Mouse (Mus musculus) stomach, postnatal 0 days (tissue): ENCODE measurements around the gene Arhgap30. TPM values are rescaled to one million over a fixed set of nuclear protein-coding genes. Genes with fewer than 3 reads are reported as not detected.

Source experiments
- ATAC-seq: fragments of 200-750 bp; cut with Nextera tagmentation; 2 replicates; pipeline ENCODE4 v1.8.0; 2017; ENCODE audit not compliant: low FRiP score, low TSS enrichment
- DNase-seq: peaks from one replicate; pipeline ENCODE4 v3.0.0-alpha.2; 2016; ENCODE audit warnings: low spot score
- H3K27ac ChIP-seq: fragments of 300-500 bp; sonication (generic); replicated peaks from 2 replicates; pipeline ENCODE4 v1.5.1; 2014; ENCODE audit warnings: mild to moderate bottlenecking, control low read depth
- H3K27me3 ChIP-seq: fragments of 300-500 bp; sonication (generic); 2 replicates; pipeline ENCODE4 v1.6.1; 2014; ENCODE audit warnings: low read length; ENCODE audit not compliant: control insufficient read depth, insufficient read depth
- H3K36me3 ChIP-seq: fragments of 300-500 bp; sonication (generic); 2 replicates; pipeline ENCODE4 v1.6.1; 2014; ENCODE audit warnings: low read length, mixed read lengths; ENCODE audit not compliant: control insufficient read depth, insufficient read depth
- H3K4me1 ChIP-seq: fragments of 300-500 bp; sonication (generic); replicated peaks from 2 replicates; pipeline ENCODE4 v1.6.1; 2014; ENCODE audit warnings: antibody characterized with exemption; ENCODE audit not compliant: control insufficient read depth, insufficient read depth
- H3K4me2 ChIP-seq: fragments of 300-500 bp; sonication (generic); replicated peaks from 2 replicates; pipeline ENCODE4 v1.6.1; 2014; ENCODE audit warnings: low read depth, mild to moderate bottlenecking, control low read depth, moderate library complexity
- H3K4me3 ChIP-seq: fragments of 300-500 bp; sonication (generic); 2 replicates; pipeline ENCODE4 v1.5.1; 2014; ENCODE audit warnings: low read depth, low read length, control low read depth
- H3K9ac ChIP-seq: fragments of 300-500 bp; sonication (generic); 2 replicates; pipeline ENCODE4 v1.6.1; 2014; ENCODE audit warnings: mild to moderate bottlenecking, low read length, control low read depth, mixed read lengths
- H3K9me3 ChIP-seq: fragments of 300-500 bp; sonication (generic); 2 replicates; pipeline ENCODE4 v1.6.1; 2016; ENCODE audit warnings: low read length; ENCODE audit not compliant: control insufficient read depth
- CTCF ChIP-seq: IDR thresholded peaks from 2 replicates; pipeline ENCODE4 v1.5.1; 2016; ENCODE audit warnings: antibody characterized with exemption, low read depth, mild to moderate bottlenecking, moderate library complexity
- EP300 ChIP-seq: optimal IDR thresholded peaks from 2 replicates; pipeline ENCODE3; 2016; ENCODE audit warnings: antibody characterized with exemption
- WGBS: fragments of 180-500 bp; shearing (Covaris S2); extraction: QIAGEN DNeasy Blood & Tissue Kit; methylation state at CpG from one replicate; pipeline ENCODE4 v1.1.7; 2014; 5-methylcytosine and 5-hydroxymethylcytosine counted together
- polyA plus RNA-seq: library from polyadenylated mRNA; unstranded; fragments of >200 nt; fragmentation: Nextera tagmentation; extraction: Ambion mirVana; gene quantifications from 2 replicates; pipeline ENCODE4 v1.2.1, GENCODE M21; 2015

Arhgap30 gene
- polyA plus RNA-seq, 1 experiment from 2014 or later, result 1.2 TPM

- Histone ChIP-seq H3K9ac (no peak overlapping the region), H3K36me3 (no peaks in the 10 kb centered on the region), H3K9me3 (no peaks in the 10 kb centered on the region), H3K27me3 (no peaks in the 10 kb centered on the region), H3K4me1 (peaks cover 3% of the 10 kb centered on the region), H3K4me2 (peak overlapping the region; percentile 47), H3K4me3 (peak overlapping the region; percentile 18; the same call in 1 of the 2 replicates), H3K27ac (peak overlapping the region; percentile 30; the same call in 1 of the 2 replicates)
- TF ChIP-seq CTCF, result peak; percentile 85
- TF ChIP-seq EP300, result no peak
- WGBS, result 14% methylated on average over 31 of the region's 31 CpGs
- ATAC-seq, result peak; percentile 19; the same call in 1 of the 2 replicates
- DNase-seq, result peak; percentile 73
Measured at GRCm38 (mm10) chr1:171379935-171380599, 8.7 kb upstream of the Arhgap30 start.

- WGBS, result 86% methylated on average over 11 of the region's 11 CpGs
- Histone ChIP-seq H3K9ac (no peak overlapping the region), H3K9me3 (no peaks in the 10 kb centered on the region), H3K4me1 (peaks cover 3% of the 10 kb centered on the region), H3K27me3 (no peaks in the 10 kb centered on the region), H3K36me3 (no peaks in the 10 kb centered on the region), H3K4me2 (no peak overlapping the region), H3K4me3 (no peak overlapping the region), H3K27ac (no peak overlapping the region)
- no peak for ATAC-seq
- no peak for DNase-seq
- TF ChIP-seq CTCF (peak; percentile 21; the same call in 1 of the 2 replicates), EP300 (no peak)
Measured at GRCm38 (mm10) chr1:171382096-171382620, 6.6 kb upstream of the Arhgap30 start.

- no peak overlapping the region for H3K4me2 ChIP-seq
- WGBS, result 46% methylated on average over 9 of the region's 9 CpGs
- ATAC-seq, result peak; percentile 28
Measured at GRCm38 (mm10) chr1:171384361-171384760, 4.4 kb upstream of the Arhgap30 start.

GRCm38 (mm10) chr1:171385171-171385570, 3.6 kb upstream of the Arhgap30 start:
- no peaks in the 10 kb centered on the region for H3K27me3 ChIP-seq
- no peak overlapping the region for H3K27ac ChIP-seq
- no peaks in the 10 kb centered on the region for H3K36me3 ChIP-seq
- DNase-seq (no peak), ATAC-seq (no peak)
- no peak overlapping the region for H3K9ac ChIP-seq
- no peak overlapping the region for H3K4me3 ChIP-seq
- no peak overlapping the region for H3K4me2 ChIP-seq
- TF ChIP-seq CTCF (peak; percentile 52), EP300 (no peak)
- WGBS, result 69% methylated on average over 9 of the region's 9 CpGs
- no peaks in the 10 kb centered on the region for H3K9me3 ChIP-seq
- no peaks in the 10 kb centered on the region; the same call in 1 of the 2 replicates for H3K4me1 ChIP-seq

More at GRCm38 (mm10) chr1:171384361-171384760, 4.4 kb upstream of the Arhgap30 start:
- H3K4me3 ChIP-seq, result no peak overlapping the region
- TF ChIP-seq CTCF, result no peak
- no peak for TF ChIP-seq EP300
- H3K27me3 ChIP-seq, result no peaks in the 10 kb centered on the region
- peaks cover 3% of the 10 kb centered on the region; the same call in 1 of the 2 replicates for H3K4me1 ChIP-seq
- H3K27ac ChIP-seq, result no peak overlapping the region
- no peaks in the 10 kb centered on the region for H3K36me3 ChIP-seq
- DNase-seq, result no peak
- H3K9me3 ChIP-seq, result no peaks in the 10 kb centered on the region
- H3K9ac ChIP-seq, result no peak overlapping the region

- Histone ChIP-seq H3K4me2 (no peak overlapping the region), H3K4me1 (no peaks in the 10 kb centered on the region; the same call in 1 of the 2 replicates), H3K36me3 (no peaks in the 10 kb centered on the region), H3K27me3 (no peaks in the 10 kb centered on the region), H3K27ac (no peak overlapping the region), H3K4me3 (no peak overlapping the region), H3K9me3 (no peaks in the 10 kb centered on the region), H3K9ac (no peak overlapping the region)
- TF ChIP-seq CTCF, result peak; percentile 68
- TF ChIP-seq EP300, result no peak
- ATAC-seq, result 0 out of 2 replicates have a peak, but pooled peaks have one; percentile 17
- 37% methylated on average over 6 of the region's 6 CpGs for WGBS
- no peak for DNase-seq
Measured at GRCm38 (mm10) chr1:171387099-171387498, 1.7 kb upstream of the Arhgap30 start.

GRCm38 (mm10) chr1:171390101-171390500, 1.3 kb downstream of the Arhgap30 start:
- no peak; the same call in 1 of the 2 replicates for ATAC-seq
- 63% methylated on average over 4 of the region's 4 CpGs for WGBS
- H3K27me3 ChIP-seq, result no peaks in the 10 kb centered on the region
- no peak overlapping the region for H3K9ac ChIP-seq
- TF ChIP-seq EP300, result no peak
- no peak for TF ChIP-seq CTCF
- no peaks in the 10 kb centered on the region for H3K36me3 ChIP-seq
- H3K9me3 ChIP-seq, result no peaks in the 10 kb centered on the region
- H3K4me2 ChIP-seq, result no peak overlapping the region
- peak overlapping the region; percentile 24; the same call in 1 of the 2 replicates for H3K27ac ChIP-seq
- DNase-seq, result peak; percentile 45
- no peaks in the 10 kb centered on the region; the same call in 1 of the 2 replicates for H3K4me1 ChIP-seq
- H3K4me3 ChIP-seq, result no peak overlapping the region
